28 mouse cellular contexts compared by ENCODE assay signal in the genomic region with DNA sequence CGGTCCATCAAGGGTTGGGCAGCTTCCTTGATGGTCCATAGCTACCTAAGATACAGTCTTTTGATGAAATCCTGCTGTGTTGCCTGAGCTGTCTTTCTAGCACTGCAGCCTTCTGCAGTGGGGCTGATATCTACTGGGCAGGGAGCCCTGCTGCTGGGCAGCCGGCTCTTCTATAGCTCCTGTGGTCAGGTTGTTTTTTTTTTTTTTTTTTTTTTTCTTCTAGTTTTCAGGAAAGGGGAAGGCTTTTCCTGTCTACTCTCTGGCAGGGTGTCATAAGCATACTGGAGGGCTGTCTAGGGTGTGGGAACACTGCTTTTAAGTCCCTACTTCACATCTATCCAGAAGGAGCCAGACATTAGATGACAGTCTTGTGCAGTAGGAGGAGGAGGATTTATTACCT. TPM values are rescaled to one million over a fixed set of nuclear protein-coding genes. Genes with fewer than 3 reads are reported as not detected.
DNase-seq lines count a peak whose midpoint lies in the region; ATAC-seq and TF ChIP-seq lines count a peak whose summit lies in the region.
"Had no signal": no experiment of that assay in that cellular context is flagged by ENCODE, and none has a peak within 500 bp of the region (broad histone marks: within the 10 kb centered on the region; RNA-seq: fewer than 3 reads in every experiment).

No protein-coding gene starts in this region.

- no peak for DNase-seq in forebrain, postnatal 0 days
- DNase-seq in forebrain, embryonic 14.5 days (ENCODE audit: low spot score): no peak
- DNase-seq in limb, embryonic 10.5 days (ENCODE audit: low spot score): no peak
- DNase-seq in cerebellum, adult 11-12 months: no peak
- DNase-seq: adrenal gland, postnatal 36 days; cerebellum, adult 18-20 months; cerebellum, postnatal 36 days; gastrocnemius, postnatal 25 days; kidney, postnatal 36 days; right cerebral cortex, postnatal 14 days; thymus, adult 2 months had no signal

- H3K27ac ChIP-seq in forebrain, postnatal 0 days (ENCODE audit: low read depth, low read length): peak overlapping the region; percentile 23; the same call in 1 of the 2 replicates
- H3K27ac ChIP-seq in forebrain, embryonic 14.5 days (ENCODE audit: low read depth, low read length): no peak overlapping the region; the same call in 1 of the 2 replicates
- 0 out of 2 replicates have a peak overlapping the region, but pooled peaks have one; percentile 43 for H3K27ac ChIP-seq in limb, embryonic 15.5 days
- H3K27ac ChIP-seq in limb, embryonic 10.5 days: no peak overlapping the region
- H3K27ac ChIP-seq: heart, embryonic 10.5 days; neural tube, embryonic 15.5 days; stomach, embryonic 15.5 days had no signal

- 81% methylated on average over 2 of the region's 2 CpGs for WGBS in forebrain, postnatal 0 days
- 59% methylated on average over 2 of the region's 2 CpGs for WGBS in forebrain, embryonic 14.5 days
- WGBS in limb, embryonic 15.5 days: 45% methylated on average over 2 of the region's 2 CpGs
- WGBS in limb, embryonic 10.5 days: 69% methylated on average over 2 of the region's 2 CpGs

- H3K4me3 ChIP-seq in forebrain, postnatal 0 days (ENCODE audit: low read depth, low read length): no peak overlapping the region
- no peak overlapping the region for H3K4me3 ChIP-seq in forebrain, embryonic 14.5 days (ENCODE audit: low read depth, low read length)
- no peak overlapping the region for H3K4me3 ChIP-seq in limb, embryonic 15.5 days
- H3K4me3 ChIP-seq in limb, embryonic 10.5 days: no peak overlapping the region
- H3K4me3 ChIP-seq: heart, embryonic 10.5 days; megakaryocyte, embryonic 14.5 days; neural tube, embryonic 15.5 days; stomach, embryonic 15.5 days had no signal

- H3K27me3 ChIP-seq in forebrain, postnatal 0 days (ENCODE audit: insufficient read depth, low read length): no peaks in the 10 kb centered on the region
- no peaks in the 10 kb centered on the region for H3K27me3 ChIP-seq in forebrain, embryonic 14.5 days (replicated peaks; ENCODE audit: control insufficient read depth, insufficient read depth, low read length)
- H3K27me3 ChIP-seq in limb, embryonic 15.5 days: no peaks in the 10 kb centered on the region
- H3K27me3 ChIP-seq in limb, embryonic 10.5 days (ENCODE audit: low read depth, poor library complexity, severe bottlenecking): no peaks in the 10 kb centered on the region
- H3K27me3 ChIP-seq: CH12.LX; megakaryocyte, embryonic 14.5 days; neural tube, embryonic 15.5 days; stomach, embryonic 15.5 days had no signal

- no peak overlapping the region for H3K9ac ChIP-seq in forebrain, postnatal 0 days
- H3K9ac ChIP-seq in forebrain, embryonic 14.5 days (ENCODE audit: low read length): no peak overlapping the region
- H3K9ac ChIP-seq in limb, embryonic 15.5 days: no peak overlapping the region
- H3K9ac ChIP-seq: neural tube, embryonic 15.5 days; stomach, embryonic 15.5 days had no signal

- no peak overlapping the region for H3K4me2 ChIP-seq in forebrain, postnatal 0 days (ENCODE audit: low read depth)
- no peak overlapping the region for H3K4me2 ChIP-seq in forebrain, embryonic 14.5 days (ENCODE audit: low read length)
- H3K4me2 ChIP-seq in limb, embryonic 15.5 days: no peak overlapping the region
- H3K4me2 ChIP-seq: neural tube, embryonic 15.5 days; stomach, embryonic 15.5 days had no signal

- no peak for ATAC-seq in forebrain, postnatal 0 days
- ATAC-seq in forebrain, embryonic 14.5 days: no peak
- ATAC-seq in limb, embryonic 15.5 days (ENCODE audit: insufficient number of reproducible peaks, low FRiP score, low TSS enrichment, low read depth): no peak
- 0 out of 2 replicates have a peak, but pooled peaks have one; percentile 12 for ATAC-seq in erythroid progenitor cell, adult 5-6 weeks (replicated peaks; ENCODE audit: low FRiP score, poor library complexity, severe bottlenecking)
- peak; percentile 39; the same call in 1 of the 2 replicates for ATAC-seq in megakaryocyte-erythroid progenitor cell, adult 5-6 weeks (replicated peaks; ENCODE audit: low FRiP score, low TSS enrichment, poor library complexity, severe bottlenecking)
- ATAC-seq: hindbrain, embryonic 16.5 days; intestine, embryonic 16.5 days; lung, postnatal 0 days; midbrain, embryonic 16.5 days had no signal

- H3K9me3 ChIP-seq in forebrain, postnatal 0 days (ENCODE audit: low read length): no peaks in the 10 kb centered on the region
- no peaks in the 10 kb centered on the region for H3K9me3 ChIP-seq in forebrain, embryonic 14.5 days (replicated peaks; ENCODE audit: control insufficient read depth, low read length)
- H3K9me3 ChIP-seq in limb, embryonic 15.5 days: no peaks in the 10 kb centered on the region
- no peaks in the 10 kb centered on the region for H3K9me3 ChIP-seq in limb, embryonic 10.5 days (replicated peaks)
- H3K9me3 ChIP-seq: heart, embryonic 10.5 days; megakaryocyte, embryonic 14.5 days; neural tube, embryonic 15.5 days; stomach, embryonic 15.5 days had no signal

- H3K4me1 ChIP-seq in forebrain, postnatal 0 days (ENCODE audit: insufficient read depth): peaks cover 37% of the 10 kb centered on the region
- peaks cover 70% of the 10 kb centered on the region for H3K4me1 ChIP-seq in forebrain, embryonic 14.5 days (ENCODE audit: control insufficient read depth, insufficient read depth, low read length)
- peaks cover 59% of the 10 kb centered on the region for H3K4me1 ChIP-seq in limb, embryonic 15.5 days
- peaks cover 40% of the 10 kb centered on the region for H3K4me1 ChIP-seq in limb, embryonic 10.5 days

- TF ChIP-seq CTCF in forebrain, postnatal 0 days (IDR thresholded peaks at IDR 0.05; ENCODE audit: low read depth): no peak

- no peaks in the 10 kb centered on the region for H3K36me3 ChIP-seq in forebrain, postnatal 0 days (ENCODE audit: insufficient read depth)
- H3K36me3 ChIP-seq in forebrain, embryonic 14.5 days (ENCODE audit: control insufficient read depth, insufficient read depth, low read length): peaks cover 12% of the 10 kb centered on the region; the same call in 1 of the 2 replicates
- H3K36me3 ChIP-seq in limb, embryonic 15.5 days: no peaks in the 10 kb centered on the region
- peaks cover 38% of the 10 kb centered on the region for H3K36me3 ChIP-seq in limb, embryonic 10.5 days
- H3K36me3 ChIP-seq: heart, embryonic 10.5 days; neural tube, embryonic 15.5 days; stomach, embryonic 15.5 days had no signal

RNA-seq across cellular contexts. Expression of gene Bcl11a, which starts 24.5 kb away (rescaled TPM):
- 70.8 and 85.9 TPM in 2 replicates for total RNA-seq in forebrain, postnatal 0 days (2014; rRNA removed)
- polyA plus RNA-seq in forebrain, postnatal 0 days (2015; fragmentation: Nextera tagmentation; extraction: Ambion mirVana): 173 and 174 TPM in 2 replicates
- polyA plus RNA-seq in forebrain, embryonic 14.5 days (2014; fragmentation: Nextera tagmentation; extraction: Ambion mirVana): 148 and 174 TPM in 2 replicates
- 52.1 and 60.9 TPM in 2 replicates for polyA plus RNA-seq in limb, embryonic 15.5 days (2015; fragmentation: Nextera tagmentation; extraction: Ambion mirVana)
- 41.4 and 75.0 TPM in 2 replicates for polyA plus RNA-seq in limb, embryonic 10.5 days (2016; fragmentation: Nextera tagmentation; extraction: Ambion mirVana)
- total RNA-seq in erythroid progenitor cell, adult 5-6 weeks (2015; ENCODE audit: low replicate concordance): 20.5 and 23.5 TPM in 2 replicates
- 7.4 and 12.9 TPM in 2 replicates for total RNA-seq in erythroid progenitor cell, adult 5-6 weeks (2017; ENCODE audit: low replicate concordance)
- 194 and 225 TPM in 2 replicates for total RNA-seq in megakaryocyte-erythroid progenitor cell, adult 5-6 weeks (2014; fragmentation: Nextera tagmentation)
- 69.3 and 74.2 TPM in 2 replicates for total RNA-seq in megakaryocyte-erythroid progenitor cell, adult 5-6 weeks (2017)

RNA-seq across cellular contexts. Expression of gene A830031A19Rik, which starts 27.5 kb away (rescaled TPM):
- total RNA-seq in forebrain, postnatal 0 days (2014; rRNA removed): 1.8 TPM in 1 of 2 replicates, not detected in the other
- 0.26 and 0.63 TPM in 2 replicates for polyA plus RNA-seq in forebrain, postnatal 0 days (2015; fragmentation: Nextera tagmentation; extraction: Ambion mirVana)
- polyA plus RNA-seq in forebrain, embryonic 14.5 days (2014; fragmentation: Nextera tagmentation; extraction: Ambion mirVana): 0.32 and 0.41 TPM in 2 replicates
- 0.20 TPM in 1 of 2 replicates, not detected in the other for polyA plus RNA-seq in limb, embryonic 15.5 days (2015; fragmentation: Nextera tagmentation; extraction: Ambion mirVana)
- polyA plus RNA-seq in limb, embryonic 10.5 days (2016; fragmentation: Nextera tagmentation; extraction: Ambion mirVana): not detected in 2 replicates
- total RNA-seq in erythroid progenitor cell, adult 5-6 weeks (2015; ENCODE audit: low replicate concordance): not detected in 2 replicates
- not detected in 2 replicates for total RNA-seq in erythroid progenitor cell, adult 5-6 weeks (2017; ENCODE audit: low replicate concordance)
- total RNA-seq in megakaryocyte-erythroid progenitor cell, adult 5-6 weeks (2014; fragmentation: Nextera tagmentation): not detected in 2 replicates
- total RNA-seq in megakaryocyte-erythroid progenitor cell, adult 5-6 weeks (2017): not detected in 2 replicates
- total RNA-seq: adrenal gland, postnatal 36 days; CH12.LX; gastrocnemius, postnatal 25 days; hematopoietic stem cell, adult 5-6 weeks had no signal
- polyA plus RNA-seq: embryonic facial prominence, embryonic 11.5 days; heart, embryonic 10.5 days; intestine, embryonic 16.5 days; kidney, embryonic 14.5 days; limb, embryonic 14.5 days; lung, postnatal 0 days; midbrain, embryonic 16.5 days; neural tube, embryonic 15.5 days; spleen, adult 2 months; stomach, embryonic 15.5 days; thymus, adult 2 months had no signal

Comparison
In these comparisons a context has a peak if more than half of its experiments do, and no peak if none do; other contexts are left out.
1. H3K27ac ChIP-seq: peak in forebrain, postnatal 0 days (single experiment) and limb, embryonic 15.5 days (single experiment); none in forebrain, embryonic 14.5 days (single experiment) and limb, embryonic 10.5 days (single experiment).
2. ATAC-seq: peak in erythroid progenitor cell, adult 5-6 weeks (single experiment) and megakaryocyte-erythroid progenitor cell, adult 5-6 weeks (single experiment); none in forebrain, postnatal 0 days (single experiment), forebrain, embryonic 14.5 days (single experiment) and limb, embryonic 15.5 days (single experiment).